Mouse (Mus musculus): Measurements from ENCODE around the gene Cmbl.
A peak's percentile ranks its signal among the peaks of the same experiment; 100 is the strongest.

The Cmbl gene

DNA sequence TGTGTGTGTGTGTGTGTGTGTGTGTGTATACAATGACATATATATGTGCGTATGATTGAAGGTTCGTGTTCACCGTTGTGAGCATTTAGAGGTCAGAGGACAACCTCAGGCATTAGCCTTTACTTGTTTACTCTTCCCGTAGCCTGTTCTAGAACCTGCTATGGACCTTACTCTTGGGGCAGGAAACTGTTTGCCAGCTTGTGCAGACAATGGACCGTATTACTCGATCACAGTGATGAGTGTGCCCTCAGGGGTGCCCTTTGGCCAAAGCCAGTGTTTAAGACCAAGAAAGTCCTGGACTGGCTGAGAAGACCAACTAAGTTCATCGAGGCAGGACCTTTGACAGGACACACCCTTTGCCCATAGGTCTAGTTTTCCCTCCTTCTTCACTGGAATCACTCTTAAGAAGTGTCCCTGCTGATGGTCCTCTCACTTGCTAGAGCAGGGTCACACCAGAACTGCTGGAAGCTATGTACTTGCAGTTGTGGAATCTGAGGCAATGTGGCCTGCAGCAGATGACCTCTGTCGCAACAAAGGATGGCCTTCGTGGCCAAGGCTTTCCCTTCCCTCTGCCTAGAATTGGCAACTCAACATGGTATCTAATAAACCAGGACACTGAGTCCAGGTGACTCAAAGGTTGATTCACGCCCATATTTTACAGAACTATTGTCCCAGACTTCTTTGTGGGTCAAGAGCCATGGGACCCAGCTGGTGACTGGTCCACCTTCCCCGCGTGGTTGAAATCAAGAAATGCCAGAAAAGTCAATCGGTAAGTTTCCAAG is 18.3 kb downstream of the Cmbl start:
- no peak for DNase-seq

DNA sequence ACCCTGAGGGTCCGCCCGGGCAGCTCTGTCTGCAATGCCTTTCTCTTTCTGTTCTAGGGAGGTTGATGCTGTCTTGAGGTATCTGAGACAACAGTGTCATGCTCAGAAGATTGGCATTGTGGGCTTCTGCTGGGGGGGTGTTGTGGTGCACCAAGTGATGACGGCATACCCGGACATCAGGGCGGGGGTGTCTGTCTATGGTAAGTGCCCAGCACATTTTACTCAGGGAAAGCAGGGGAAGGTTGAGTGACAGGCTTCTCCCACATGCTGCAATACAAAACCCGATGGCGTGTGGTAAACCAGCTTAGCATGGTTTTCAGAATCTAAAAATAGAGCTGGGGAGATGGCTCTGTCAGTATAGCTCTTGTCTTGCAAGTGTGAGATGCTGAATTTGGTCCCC is 20.0 kb downstream of the Cmbl start:
- DNase-seq, result no peak

DNA sequence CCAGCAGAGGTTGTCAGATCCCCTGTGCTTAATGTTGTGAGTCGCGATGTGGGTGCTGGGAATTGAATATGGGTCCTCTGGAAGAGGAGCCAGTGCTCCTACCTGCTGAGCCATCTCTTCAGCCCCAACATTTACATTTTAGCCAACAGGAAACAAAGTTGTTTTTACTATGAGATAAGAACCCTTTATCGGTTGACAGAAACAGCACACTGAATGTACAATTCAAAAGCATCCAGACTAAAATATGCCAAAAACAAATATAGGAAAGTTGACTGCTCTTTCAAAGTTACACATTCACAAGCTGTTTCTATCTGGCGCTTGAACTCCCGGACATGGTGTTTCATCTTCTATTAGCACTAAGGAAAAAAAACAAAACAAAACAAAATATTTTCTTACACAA is 20.9 kb downstream of the Cmbl start:
- no peak for DNase-seq

GRCm38 (mm10) chr15:31586519-31586918 is 21.3 kb downstream of the Cmbl start:
- peak; percentile 80 for DNase-seq

- DNase-seq, result no peak
Observed at GRCm38 (mm10) chr15:31587789-31588188, 22.6 kb downstream of the Cmbl start.

GRCm38 (mm10) chr15:31588989-31589640 is 23.9 kb downstream of the Cmbl start:
- no peak for DNase-seq

DNA sequence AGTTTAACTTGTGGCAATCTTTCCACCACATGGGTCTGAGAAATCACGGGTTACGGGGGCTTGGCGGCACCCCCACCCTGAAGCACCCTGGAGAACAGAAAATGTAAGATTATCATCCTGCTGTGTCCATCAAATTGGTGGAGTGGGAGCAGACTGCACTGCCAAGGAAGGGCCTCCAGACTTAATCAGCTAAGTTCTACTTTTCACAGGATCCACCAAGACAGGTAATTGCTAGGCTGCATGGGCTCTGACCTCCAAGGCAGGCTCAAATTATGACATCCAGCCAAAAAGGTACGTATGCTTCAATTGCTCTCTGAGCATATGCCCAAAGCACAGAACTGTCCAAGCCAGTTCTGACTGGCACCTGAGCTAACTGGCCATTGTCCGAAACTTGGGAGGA is 25.0 kb downstream of the Cmbl start:
- DNase-seq, result no peak

DNA sequence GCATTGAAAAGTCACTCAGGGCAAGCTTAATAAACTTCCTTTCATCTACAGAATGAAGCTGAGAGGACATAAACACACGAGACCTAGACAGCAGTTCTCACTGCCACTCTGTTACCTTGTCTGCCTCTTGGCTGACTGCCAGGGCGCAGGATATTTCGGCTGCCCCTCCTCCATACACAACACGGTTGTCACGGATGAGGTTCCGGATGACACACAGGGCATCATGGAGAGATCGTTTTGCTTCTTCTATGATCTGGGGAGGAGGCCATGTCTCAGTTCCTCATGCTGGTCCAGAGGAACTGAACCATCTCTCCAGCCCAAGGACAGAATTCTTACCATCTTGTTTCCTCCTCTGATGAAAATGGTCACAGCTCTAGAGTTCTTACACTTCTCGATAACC is 27.3 kb downstream of the Cmbl start:
- DNase-seq, result no peak

GRCm38 (mm10) chr15:31594260-31594659 is 29.1 kb downstream of the Cmbl start:
- no peak for DNase-seq

DNA sequence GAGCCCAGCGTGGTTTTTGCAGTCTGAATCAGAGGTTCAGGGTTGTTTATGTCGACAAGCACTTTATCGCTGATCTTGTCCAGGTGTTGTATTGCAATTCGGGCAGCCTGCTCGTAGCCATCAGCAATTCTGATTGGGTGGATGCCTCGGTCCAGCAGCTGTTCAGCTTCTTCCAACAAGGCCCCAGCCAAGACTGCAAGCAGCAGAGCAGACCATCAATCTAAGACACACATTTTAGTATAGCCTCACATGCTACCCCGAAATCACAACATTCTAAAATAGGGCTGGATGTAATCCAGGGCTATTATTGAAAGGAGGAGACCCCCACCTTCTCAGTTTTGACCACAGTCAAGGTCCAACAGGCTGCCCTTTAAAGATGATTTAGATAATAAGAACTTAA is 30.5 kb downstream of the Cmbl start:
- no peak for DNase-seq

DNA sequence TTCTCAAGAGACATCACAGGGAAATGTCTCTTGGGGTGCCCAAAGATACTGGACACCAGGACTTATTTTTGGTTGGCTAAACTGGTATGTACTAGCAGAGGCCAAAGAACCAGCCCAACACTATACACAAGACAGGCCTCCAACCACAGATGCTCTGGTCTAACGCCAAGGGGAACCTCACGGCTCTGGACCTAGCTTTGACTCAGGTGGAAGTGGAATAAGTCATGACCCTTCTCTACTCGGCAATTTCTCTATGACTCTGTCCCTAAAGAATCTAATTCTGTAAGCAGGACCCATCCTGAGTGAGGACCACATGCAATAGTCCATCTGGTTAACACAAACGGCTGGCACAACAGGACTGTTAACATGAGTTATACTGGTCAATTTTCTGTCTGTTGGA is 34.6 kb downstream of the Cmbl start:
- DNase-seq, result no peak

- no peak for DNase-seq
Observed at GRCm38 (mm10) chr15:31601279-31601645, 36.1 kb downstream of the Cmbl start.

DNA sequence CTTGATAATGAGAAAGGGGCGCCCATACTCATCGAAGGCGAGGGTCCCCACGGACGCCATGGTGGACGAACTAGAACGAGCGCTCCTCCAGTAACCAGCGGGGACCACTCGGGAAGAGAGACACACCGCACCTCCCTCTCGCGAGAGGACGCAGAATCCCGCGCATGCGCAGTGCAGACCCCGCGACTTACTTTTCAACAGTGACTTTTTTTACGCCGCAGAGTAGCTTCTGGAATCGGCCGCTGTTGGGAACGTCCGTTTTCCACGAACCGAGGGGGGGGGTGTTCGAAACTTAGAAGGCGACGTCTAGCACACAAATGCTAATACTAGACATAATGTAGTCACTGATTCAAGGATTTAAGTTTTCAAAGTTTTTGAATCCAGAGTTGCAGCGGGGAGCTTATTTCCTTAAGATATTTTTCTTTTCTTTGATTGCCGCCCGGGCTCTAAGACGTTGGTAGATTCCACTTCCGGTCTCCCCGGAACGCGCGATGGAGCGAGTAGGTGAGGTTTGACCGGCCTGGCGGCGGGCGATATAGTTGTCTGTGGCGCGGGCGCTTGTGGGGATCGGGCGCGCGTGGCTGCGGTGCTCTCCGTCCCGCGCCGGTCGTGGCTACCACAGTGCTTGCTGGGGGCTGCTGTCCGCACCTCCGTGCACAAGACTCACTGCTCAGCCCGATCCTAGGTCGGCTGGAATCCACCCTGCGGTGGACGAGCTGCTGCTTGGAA is 36.6 kb downstream of the Cmbl start, which contains the start of the genes Cct5 and Fam173b:
Gene Cct5 (minus strand): TSS at position 159 of the 729 bp plus-strand sequence.
Gene Fam173b (plus strand): TSS at position 207 of the 729 bp plus-strand sequence.
- DNase-seq, result peak; percentile 98

- peak; percentile 44 for DNase-seq
Observed at GRCm38 (mm10) chr15:31602426-31602825, 37.2 kb downstream of the Cmbl start.

DNA sequence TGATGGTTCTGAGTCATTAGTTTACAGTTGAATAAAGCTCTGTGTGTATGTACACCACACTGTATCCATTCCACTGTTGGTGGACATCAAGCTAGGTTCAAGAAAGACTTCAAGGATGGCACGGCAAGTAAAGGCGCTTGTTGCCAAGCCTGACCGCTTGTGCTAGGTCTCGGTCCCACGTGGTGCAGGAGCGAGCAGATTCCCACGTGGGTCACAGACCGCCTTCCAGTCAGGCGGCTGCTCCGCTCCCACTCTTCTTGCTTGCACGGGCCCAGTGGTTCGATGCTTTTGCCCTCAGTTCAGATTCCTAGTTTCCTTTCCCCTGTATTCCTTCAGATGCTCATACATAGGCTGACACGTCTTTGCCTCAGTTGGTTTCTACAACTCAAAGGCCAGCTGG is 37.9 kb downstream of the Cmbl start:
- DNase-seq, result no peak

GRCm38 (mm10) chr15:31606821-31607220 is 41.6 kb downstream of the Cmbl start:
- no peak for DNase-seq

- no peak for DNase-seq
Observed at GRCm38 (mm10) chr15:31611027-31611426, 45.8 kb downstream of the Cmbl start.

DNA sequence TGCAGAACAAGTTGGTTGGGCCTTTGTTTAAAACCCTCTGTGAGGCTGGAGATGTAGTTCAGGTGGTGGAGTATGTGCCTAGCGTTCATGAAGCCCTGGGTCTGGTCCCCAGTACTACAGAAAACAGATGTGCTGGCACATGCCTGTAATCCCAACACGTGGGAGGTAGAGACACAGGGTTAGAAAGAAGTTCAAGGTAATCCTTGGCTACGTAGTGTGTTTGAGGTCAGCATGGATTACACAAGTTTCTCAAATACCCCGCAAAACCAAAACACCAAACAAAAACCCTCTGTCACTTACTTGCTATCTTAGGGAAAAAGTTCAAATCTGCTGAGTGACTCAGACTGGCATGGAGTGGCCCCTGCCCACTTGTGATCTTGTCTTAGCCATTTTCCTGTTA is 46.8 kb downstream of the Cmbl start:
- no peak for DNase-seq

GRCm38 (mm10) chr15:31613826-31614453 is 48.8 kb downstream of the Cmbl start:
- no peak for DNase-seq

DNA sequence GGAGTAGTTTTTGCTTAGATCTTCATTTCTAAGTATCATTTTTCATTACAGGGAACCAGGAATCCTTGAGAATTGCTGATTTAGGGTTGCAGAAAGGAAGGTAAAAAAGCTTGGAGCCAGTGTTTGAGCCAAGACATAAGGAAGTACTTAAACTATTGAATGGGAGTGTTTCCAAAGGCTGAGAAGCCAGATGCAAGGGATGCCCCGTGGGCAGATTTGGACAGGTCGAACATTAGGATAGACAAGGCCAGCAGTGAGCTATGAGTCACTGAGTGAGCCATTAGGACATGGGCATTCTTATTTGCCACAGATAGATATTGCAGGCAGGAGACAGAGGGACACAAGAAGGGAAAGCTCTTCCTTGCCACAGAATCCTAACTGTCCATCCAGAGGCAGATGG is 49.5 kb downstream of the Cmbl start:
- no peak for DNase-seq

DNA sequence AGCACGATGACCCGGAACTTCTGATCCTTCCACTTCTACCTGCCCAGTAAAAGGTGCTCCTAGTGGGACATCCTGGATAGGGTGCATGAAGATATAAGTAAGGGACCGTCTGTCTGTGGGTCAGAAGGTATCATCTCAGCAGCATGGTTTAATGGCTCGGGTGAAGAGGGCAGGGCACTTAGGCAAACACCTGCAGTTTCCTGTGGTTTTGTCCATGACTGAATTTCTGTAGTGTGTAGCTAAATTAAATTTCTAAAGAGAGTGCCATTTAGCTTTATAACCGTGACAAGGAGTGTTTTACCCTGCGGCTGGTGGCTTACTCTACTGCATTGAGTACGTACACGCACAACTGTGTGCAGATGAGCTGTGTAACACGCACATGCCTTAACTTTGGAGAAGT is 52.1 kb downstream of the Cmbl start:
- DNase-seq, result no peak

DNA sequence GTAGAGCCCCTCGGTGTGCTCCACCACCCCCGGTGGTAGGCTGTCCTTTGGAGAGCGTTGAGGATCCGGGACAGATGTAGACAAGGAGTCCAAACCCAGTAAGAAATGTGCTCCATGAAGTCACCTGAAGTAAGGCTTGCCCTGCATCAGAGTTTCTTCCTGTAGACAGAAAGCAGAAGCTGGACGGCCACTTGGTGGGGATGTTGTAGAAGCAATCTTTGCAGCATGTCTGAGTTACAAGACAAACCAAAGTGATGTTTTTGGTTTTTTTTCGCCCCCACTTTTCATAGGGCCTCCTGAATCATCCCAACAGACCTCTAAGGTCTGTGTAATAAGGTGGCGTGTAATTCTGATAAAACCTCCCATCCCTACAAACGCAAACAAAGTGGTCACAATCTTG is 54.3 kb downstream of the Cmbl start:
- DNase-seq, result no peak
